Mouse (Mus musculus): ENCODE measurements around the gene Plch2. TPM values are rescaled to one million over a fixed set of nuclear protein-coding genes. Genes with fewer than 3 reads are reported as not detected.

Gene Plch2
- polyA plus RNA-seq, 1 experiment from 2014 or later: 13.7 TPM

DNA sequence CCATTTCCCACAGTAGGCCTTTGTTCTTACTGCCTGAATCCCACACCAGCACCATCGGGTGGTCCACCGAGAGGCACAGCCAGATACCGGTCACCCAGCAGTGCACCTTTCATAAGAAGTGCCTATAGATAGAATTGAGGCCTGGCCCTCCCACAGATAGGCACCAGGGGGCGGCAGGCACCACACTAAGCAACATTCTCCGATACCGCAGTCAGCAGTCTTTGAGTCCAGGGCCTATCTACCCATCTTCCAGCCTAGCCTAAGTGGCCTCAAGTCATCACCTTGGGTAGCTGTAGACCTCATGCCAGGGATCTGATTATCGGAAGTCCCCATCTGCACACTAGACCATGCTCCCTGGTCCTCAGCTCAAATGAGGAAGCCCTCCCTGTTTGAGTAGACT, 75.1 kb downstream of the Plch2 start:
- Histone ChIP-seq H3K9me3 (no peaks in the 10 kb centered on the region), H3K4me1 (peaks cover 15% of the 10 kb centered on the region), H3K9ac (no peak overlapping the region), H3K27me3 (peaks cover 15% of the 10 kb centered on the region; the same call in 1 of the 2 replicates), H3K4me2 (no peak overlapping the region), H3K27ac (no peak overlapping the region), H3K4me3 (no peak overlapping the region), H3K36me3 (peaks cover 49% of the 10 kb centered on the region)
- ATAC-seq (ENCODE audit: insufficient number of reproducible peaks, low FRiP score, low TSS enrichment, low read depth): no peak
- 48% methylated on average over 7 of the region's 7 CpGs for WGBS

- no peak overlapping the region for H3K27ac ChIP-seq
- peaks cover 15% of the 10 kb centered on the region; the same call in 1 of the 2 replicates for H3K27me3 ChIP-seq
- H3K4me1 ChIP-seq: peaks cover 10% of the 10 kb centered on the region
- ATAC-seq (ENCODE audit: insufficient number of reproducible peaks, low FRiP score, low TSS enrichment, low read depth): no peak
- WGBS: 88% methylated on average over 6 of the region's 6 CpGs
- H3K4me3 ChIP-seq: no peak overlapping the region
- no peak overlapping the region for H3K9ac ChIP-seq
- H3K9me3 ChIP-seq: no peaks in the 10 kb centered on the region
- H3K36me3 ChIP-seq: peaks cover 54% of the 10 kb centered on the region
- H3K4me2 ChIP-seq: no peak overlapping the region
Observed at GRCm38 (mm10) chr4:154981076-154981475, 75.5 kb downstream of the Plch2 start.

DNA sequence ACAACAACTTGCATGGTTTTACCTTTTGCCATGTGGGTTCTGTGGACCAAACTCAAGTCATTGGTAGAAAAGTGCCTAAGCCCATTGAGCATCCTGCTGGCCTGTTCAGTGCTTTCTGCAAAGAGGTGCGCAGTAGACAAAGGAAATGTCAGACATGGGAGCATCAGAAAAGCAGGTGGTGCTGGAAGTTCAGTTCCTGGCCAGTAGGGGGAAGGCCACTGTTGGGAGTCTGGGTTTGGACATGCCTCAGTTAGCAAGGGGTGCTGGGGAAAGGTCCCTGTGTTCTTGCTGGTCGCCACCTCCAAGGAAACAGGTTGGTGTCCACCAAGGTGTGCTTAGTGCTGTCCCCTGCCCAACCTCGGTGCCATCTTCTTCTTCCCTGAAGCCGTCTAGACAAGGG, 76.5 kb downstream of the Plch2 start:
- Histone ChIP-seq H3K4me2 (no peak overlapping the region), H3K4me3 (no peak overlapping the region), H3K27me3 (peaks cover 15% of the 10 kb centered on the region; the same call in 1 of the 2 replicates), H3K9ac (no peak overlapping the region), H3K9me3 (no peaks in the 10 kb centered on the region), H3K27ac (no peak overlapping the region), H3K4me1 (peaks cover 5% of the 10 kb centered on the region; the same call in 1 of the 2 replicates), H3K36me3 (peaks cover 64% of the 10 kb centered on the region)
- no peak for ATAC-seq (ENCODE audit: insufficient number of reproducible peaks, low FRiP score, low TSS enrichment, low read depth)
- WGBS: 82% methylated on average over 4 of the region's 4 CpGs

DNA sequence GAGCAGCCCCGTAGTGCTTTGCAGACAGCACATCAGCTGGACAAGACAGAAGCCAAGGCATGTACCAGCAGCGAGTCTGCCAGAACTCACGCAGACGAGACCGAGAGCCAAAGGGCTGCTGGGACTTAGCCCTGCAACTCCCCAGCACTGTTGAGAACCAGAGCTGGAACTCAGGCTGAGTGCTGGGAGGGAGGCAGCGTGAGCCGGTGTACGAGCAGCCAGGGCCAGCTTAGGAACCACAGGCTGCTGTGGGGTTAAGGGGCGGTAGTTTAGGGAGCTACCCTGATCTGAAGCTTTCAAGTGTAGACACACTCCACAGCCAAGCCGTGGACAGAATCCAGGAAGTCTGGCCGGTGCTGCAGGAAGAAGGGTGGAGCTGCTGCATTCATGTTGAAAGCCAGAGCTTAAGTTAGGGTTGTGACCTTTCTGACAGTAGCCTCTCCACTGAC, 82.4 kb downstream of the Plch2 start:
- no peak for ATAC-seq (ENCODE audit: insufficient number of reproducible peaks, low FRiP score, low TSS enrichment, low read depth)
- Histone ChIP-seq H3K36me3 (peaks cover 100% of the 10 kb centered on the region), H3K9ac (no peak overlapping the region), H3K4me2 (no peak overlapping the region), H3K9me3 (no peaks in the 10 kb centered on the region), H3K4me3 (no peak overlapping the region), H3K27ac (no peak overlapping the region), H3K27me3 (no peaks in the 10 kb centered on the region), H3K4me1 (no peaks in the 10 kb centered on the region)
- 91% methylated on average over 11 of the region's 11 CpGs for WGBS

- 92% methylated on average over 12 of the region's 12 CpGs for WGBS
Observed at GRCm38 (mm10) chr4:154972546-154972945, 84.0 kb downstream of the Plch2 start.

GRCm38 (mm10) chr4:154967173-154967572, 89.4 kb downstream of the Plch2 start:
- Histone ChIP-seq H3K4me2 (no peak overlapping the region), H3K9me3 (no peaks in the 10 kb centered on the region), H3K4me3 (no peak overlapping the region), H3K36me3 (peaks cover 38% of the 10 kb centered on the region), H3K27me3 (peaks cover 14% of the 10 kb centered on the region), H3K27ac (no peak overlapping the region), H3K9ac (no peak overlapping the region), H3K4me1 (peaks cover 31% of the 10 kb centered on the region)
- no peak for ATAC-seq (ENCODE audit: insufficient number of reproducible peaks, low FRiP score, low TSS enrichment, low read depth)
- 70% methylated on average over 5 of the region's 5 CpGs for WGBS

More at GRCm38 (mm10) chr4:154972546-154972945, 84.0 kb downstream of the Plch2 start:
- no peak overlapping the region for H3K4me2 ChIP-seq
- no peaks in the 10 kb centered on the region for H3K27me3 ChIP-seq
- H3K9ac ChIP-seq: no peak overlapping the region
- no peaks in the 10 kb centered on the region for H3K4me1 ChIP-seq
- no peaks in the 10 kb centered on the region for H3K9me3 ChIP-seq
- no peak overlapping the region for H3K4me3 ChIP-seq
- ATAC-seq (ENCODE audit: insufficient number of reproducible peaks, low FRiP score, low TSS enrichment, low read depth): no peak
- H3K36me3 ChIP-seq: peaks cover 88% of the 10 kb centered on the region
- no peak overlapping the region for H3K27ac ChIP-seq

- no peak for ATAC-seq (ENCODE audit: insufficient number of reproducible peaks, low FRiP score, low TSS enrichment, low read depth)
- Histone ChIP-seq H3K4me3 (no peak overlapping the region), H3K27me3 (peaks cover 27% of the 10 kb centered on the region), H3K9ac (no peak overlapping the region), H3K36me3 (peaks cover 25% of the 10 kb centered on the region), H3K9me3 (no peaks in the 10 kb centered on the region), H3K27ac (no peak overlapping the region), H3K4me1 (peaks cover 43% of the 10 kb centered on the region), H3K4me2 (0 out of 2 replicates have a peak overlapping the region, but pooled peaks have one; percentile 71)
- whole genome bisulfite sequencing: 75% methylated on average over 3 of the region's 3 CpGs
Observed at GRCm38 (mm10) chr4:154965856-154966255, 90.7 kb downstream of the Plch2 start.

GRCm38 (mm10) chr4:154964581-154965235, 91.9 kb downstream of the Plch2 start:
- Histone ChIP-seq H3K9me3 (no peaks in the 10 kb centered on the region), H3K4me2 (peak overlapping the region; percentile 71), H3K27me3 (peaks cover 38% of the 10 kb centered on the region), H3K27ac (peak overlapping the region; percentile 93), H3K4me1 (peaks cover 54% of the 10 kb centered on the region), H3K4me3 (peak overlapping the region; percentile 80), H3K36me3 (peaks cover 14% of the 10 kb centered on the region), H3K9ac (peak overlapping the region; percentile 74)
- 1% methylated on average over 36 of the region's 36 CpGs for WGBS
- ATAC-seq (ENCODE audit: insufficient number of reproducible peaks, low FRiP score, low TSS enrichment, low read depth): peak; percentile 16; the same call in 1 of the 2 replicates

DNA sequence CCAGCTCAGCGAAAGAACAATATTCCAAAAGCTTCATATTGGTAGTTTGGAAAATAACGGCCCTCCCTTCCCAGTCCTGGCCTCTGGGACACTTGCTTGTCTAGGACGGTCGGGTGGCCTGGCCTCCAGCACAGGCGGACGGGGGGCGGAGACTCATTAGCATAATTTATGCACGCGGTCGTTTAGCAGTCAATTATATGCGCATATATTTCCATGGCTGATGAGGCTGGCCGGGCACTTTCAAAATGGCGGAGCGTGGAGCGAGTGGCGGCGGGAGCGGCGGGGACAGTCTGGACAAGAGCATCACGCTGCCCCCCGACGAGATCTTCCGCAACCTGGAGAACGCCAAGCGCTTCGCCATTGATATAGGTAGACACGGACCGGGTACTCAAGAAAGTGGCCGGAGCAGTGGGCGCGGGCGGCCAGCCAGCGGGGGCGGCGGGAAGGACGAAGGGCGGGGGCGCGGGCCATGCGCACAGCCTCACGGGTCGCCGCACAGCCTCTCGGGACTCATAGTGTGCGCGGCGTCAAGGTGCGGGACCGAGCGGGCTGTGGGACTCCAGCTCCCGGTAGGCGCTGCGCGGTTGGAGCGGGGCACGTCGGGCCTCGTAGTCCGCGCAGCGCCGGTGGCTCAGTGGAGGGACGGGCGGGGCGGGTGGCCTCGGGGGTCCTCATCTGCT, 92.5 kb downstream of the Plch2 start, which contains the start of gene Pank4:
Pank4 (plus strand) TSS at position 223 of the 680 bp plus-strand sequence.
- WGBS: under 1% methylated on average over 63 of the region's 66 CpGs
- peak; percentile 91 for ATAC-seq (ENCODE audit: insufficient number of reproducible peaks, low FRiP score, low TSS enrichment, low read depth)
- Histone ChIP-seq H3K4me3 (peak within 1 kb of the TSS; percentile 80), H3K27ac (peak within 1 kb of the TSS; percentile 93), H3K36me3 (peaks cover 7% of the 10 kb centered on the region), H3K4me1 (peaks cover 55% of the 10 kb centered on the region), H3K27me3 (peaks cover 45% of the 10 kb centered on the region), H3K9me3 (no peaks in the 10 kb centered on the region), H3K9ac (peak within 1 kb of the TSS; percentile 74), H3K4me2 (peak within 1 kb of the TSS; percentile 71)

- Histone ChIP-seq H3K9me3 (no peaks in the 10 kb centered on the region), H3K27me3 (peaks cover 52% of the 10 kb centered on the region), H3K36me3 (0 out of 2 replicates have a peak, but pooled peaks cover 5% of the 10 kb centered on the region), H3K4me1 (peaks cover 62% of the 10 kb centered on the region), H3K9ac (peak overlapping the region; percentile 74; the same call in 1 of the 2 replicates), H3K4me3 (peak overlapping the region; percentile 80), H3K4me2 (peak overlapping the region; percentile 71), H3K27ac (peak overlapping the region; percentile 93; the same call in 1 of the 2 replicates)
- no peak for ATAC-seq (ENCODE audit: insufficient number of reproducible peaks, low FRiP score, low TSS enrichment, low read depth)
- 26% methylated on average over 11 of the region's 11 CpGs for WGBS
Observed at GRCm38 (mm10) chr4:154963190-154963836, 93.3 kb downstream of the Plch2 start.

- Histone ChIP-seq H3K9ac (no peak overlapping the region), H3K4me3 (no peak overlapping the region)
- WGBS: 86% methylated on average over 7 of the region's 7 CpGs
Observed at GRCm38 (mm10) chr4:154962683-154963082, 93.9 kb downstream of the Plch2 start.

More at GRCm38 (mm10) chr4:154962683-154963082, 93.9 kb downstream of the Plch2 start:
- Histone ChIP-seq H3K4me1 (peaks cover 67% of the 10 kb centered on the region), H3K36me3 (0 out of 2 replicates have a peak, but pooled peaks cover 5% of the 10 kb centered on the region), H3K27ac (no peak overlapping the region), H3K9me3 (no peaks in the 10 kb centered on the region), H3K4me2 (no peak overlapping the region; the same call in 1 of the 2 replicates), H3K27me3 (peaks cover 58% of the 10 kb centered on the region)
- no peak for ATAC-seq (ENCODE audit: insufficient number of reproducible peaks, low FRiP score, low TSS enrichment, low read depth)

All from limb, embryonic 15.5 days (tissue).